Mouse (Mus musculus): Measurements from ENCODE around the gene Zdhhc20. TPM values are rescaled to one million over a fixed set of nuclear protein-coding genes. Genes with fewer than 3 reads are reported as not detected.

Gene Zdhhc20
- polyA plus RNA-seq (2012; fragmentation: generic; extraction: Trizol) = 1 to 10 TPM in 1 of 2 experiments, under 1 TPM in 1; 0.84 to 6.3 TPM

GRCm38 (mm10) chr14:57890011-57890842 is at the start of gene Zdhhc20:
Zdhhc20 (minus strand) TSS chr14:57890276.

GRCm38 (mm10) chr14:57825788-57826751 is 64.0 kb downstream of the Zdhhc20 start, which contains the start of the genes Ska3 and Mrpl57:
Ska3 (minus strand) TSS chr14:57826185.
Mrpl57 (plus strand) TSS chr14:57826234.

GRCm38 (mm10) chr14:57797991-57798931 is 91.8 kb downstream of the Zdhhc20 start, which contains the start of gene Sap18:
Sap18 (plus strand) TSS chr14:57798180.

Other genes starting within 250 kb of the Zdhhc20 start
- gene Xpo4, start 224.8 kb downstream of the Zdhhc20 start, polyA plus RNA-seq (2012; fragmentation: generic; extraction: Trizol) = 1 to 10 TPM in 1 of 2 experiments, under 1 TPM in 1; 0.78 to 1.9 TPM
- gene Gm49361, start 144.2 kb downstream of the Zdhhc20 start, polyA plus RNA-seq (2012; fragmentation: generic; extraction: Trizol) = not detected
- 1 to 10 TPM; 2.0 to 8.3 TPM for gene Lats2, start 131.9 kb downstream of the Zdhhc20 start, polyA plus RNA-seq (2012; fragmentation: generic; extraction: Trizol)
- 100 to 1,000 TPM in 1 of 2 experiments, 10 to 100 TPM in 1; 52.8 to 253 TPM for gene Sap18, start 92.1 kb downstream of the Zdhhc20 start, polyA plus RNA-seq (2012; fragmentation: generic; extraction: Trizol)
- gene Ska3, start 64.1 kb downstream of the Zdhhc20 start, polyA plus RNA-seq (2012; fragmentation: generic; extraction: Trizol) = 1 to 10 TPM; 2.0 to 8.0 TPM
- 100 to 1,000 TPM; 117 to 165 TPM for gene Mrpl57, start 64.0 kb downstream of the Zdhhc20 start, polyA plus RNA-seq (2012; fragmentation: generic; extraction: Trizol)
- 10 to 100 TPM in 1 of 2 experiments, 1 to 10 TPM in 1; 2.9 to 30.2 TPM for gene Micu2, start 109.0 kb upstream of the Zdhhc20 start, polyA plus RNA-seq (2012; fragmentation: generic; extraction: Trizol)
- not detected for gene Fgf9, start 180.3 kb upstream of the Zdhhc20 start, polyA plus RNA-seq (2012; fragmentation: generic; extraction: Trizol)

All from C3H10T1/2 (cell line).